Mouse (Mus musculus) urinary bladder, adult 2 months (tissue): ENCODE data around the gene Tanc1. TPM values are rescaled to one million over a fixed set of nuclear protein-coding genes. Genes with fewer than 3 reads are reported as not detected.
"Not testable (repeated sequence)": the region's sequence is repeated elsewhere in the genome, so short reads cannot be mapped to it uniquely, and the experiment has no call there.

ENCODE experiments used
- DNase-seq: peaks from one replicate; pipeline ENCODE4 v3.0.0; 2022; ENCODE audit warnings: low spot score
- polyA plus RNA-seq: library from polyadenylated mRNA; depleted of rRNA; stranded (reverse); fragments of >200 nt; gene quantifications from 2 replicates; pipeline ENCODE4 v1.2.3, GENCODE M21; 2012; rRNA removed

The Tanc1 gene
- polyA plus RNA-seq = 25.0 and 32.2 TPM in 2 replicates

DNA sequence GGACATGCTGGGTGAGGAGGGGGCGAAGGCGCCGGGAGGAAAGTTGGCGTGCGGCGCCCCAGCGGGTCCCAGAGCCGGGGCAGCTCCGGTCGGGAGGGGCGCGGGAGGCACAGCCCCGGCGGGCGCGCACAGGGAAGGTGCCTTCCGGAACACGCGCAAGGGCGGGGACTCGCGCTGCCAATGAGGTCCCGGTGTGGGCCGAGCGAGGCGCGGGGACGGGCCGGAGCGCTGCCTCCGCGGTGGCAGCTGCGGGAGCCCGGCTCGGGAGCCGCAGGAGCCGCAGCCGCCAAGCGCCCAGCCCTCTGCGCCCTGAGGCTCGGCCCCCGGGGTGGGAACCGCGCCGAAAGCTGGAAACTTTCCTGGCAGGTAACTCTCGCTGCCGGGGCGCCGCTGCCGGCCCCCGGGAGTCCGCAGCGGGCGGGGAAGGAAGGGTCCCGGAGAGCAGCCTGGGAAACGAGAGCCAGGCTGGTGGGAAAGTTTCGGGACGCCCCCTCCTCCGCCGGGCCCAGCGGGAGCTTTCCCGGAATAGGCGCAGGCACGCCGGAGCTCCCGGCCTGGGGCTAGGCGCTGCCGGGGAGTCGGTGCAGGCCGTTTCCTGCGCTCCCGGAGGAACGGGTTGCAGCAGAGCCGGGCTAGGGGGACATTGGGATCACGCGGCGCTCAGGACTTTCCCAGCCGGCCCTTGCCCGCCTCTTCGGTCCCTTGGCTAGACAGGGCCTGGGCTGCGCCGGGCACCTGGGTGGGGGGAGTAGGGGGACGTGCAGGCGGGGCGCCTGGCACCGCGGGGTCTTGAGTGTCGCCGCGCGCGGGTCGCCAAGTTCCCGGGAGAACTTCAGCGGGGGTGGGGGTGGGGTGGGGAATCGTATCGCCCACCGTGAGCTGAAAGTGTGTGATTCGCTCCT is at the start of gene Tanc1:
Gene Tanc1 (plus strand): TSS at position 212 of the 902 bp plus-strand sequence.
- DNase-seq = peak; percentile 85

DNA sequence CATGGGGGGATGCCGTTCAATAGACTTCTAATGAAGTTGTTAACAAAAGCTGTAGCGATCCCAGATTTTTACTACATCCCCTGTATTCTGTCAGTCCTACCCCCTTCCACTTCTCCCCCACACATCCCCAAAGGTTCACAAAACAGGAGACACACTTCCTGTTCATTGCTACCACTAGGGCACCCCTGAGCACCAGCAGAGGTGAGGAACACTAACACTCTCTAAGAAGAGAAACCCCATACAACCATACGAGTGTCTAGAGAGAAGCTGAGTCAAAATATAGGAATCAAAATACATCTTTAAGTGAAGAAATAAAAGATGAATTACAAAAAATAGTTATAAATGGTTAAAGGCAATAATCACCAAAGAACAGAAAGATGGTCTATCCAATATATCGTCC is 49.6 kb upstream of the Tanc1 start:
- DNase-seq = no peak

DNA sequence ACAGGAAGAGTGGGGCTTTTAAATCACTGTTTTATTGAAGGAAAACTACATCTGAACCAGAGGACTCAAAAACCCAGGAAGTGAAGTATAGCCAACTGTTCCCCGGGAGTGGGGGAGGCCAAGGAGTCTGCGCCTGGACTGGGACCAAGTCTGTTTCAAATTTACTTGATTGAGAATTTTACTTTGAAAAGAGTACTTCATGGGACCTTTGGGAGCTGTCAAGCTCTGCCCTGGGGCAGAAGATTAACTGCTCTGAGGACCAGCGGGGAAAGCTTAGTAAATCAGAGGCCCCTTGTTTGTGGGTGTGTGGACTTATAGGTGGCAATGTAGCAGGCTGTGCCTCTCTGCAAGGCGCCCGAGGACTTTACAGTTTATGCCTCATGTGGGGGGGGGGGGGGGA is 49.1 kb upstream of the Tanc1 start:
- DNase-seq = no peak

DNA sequence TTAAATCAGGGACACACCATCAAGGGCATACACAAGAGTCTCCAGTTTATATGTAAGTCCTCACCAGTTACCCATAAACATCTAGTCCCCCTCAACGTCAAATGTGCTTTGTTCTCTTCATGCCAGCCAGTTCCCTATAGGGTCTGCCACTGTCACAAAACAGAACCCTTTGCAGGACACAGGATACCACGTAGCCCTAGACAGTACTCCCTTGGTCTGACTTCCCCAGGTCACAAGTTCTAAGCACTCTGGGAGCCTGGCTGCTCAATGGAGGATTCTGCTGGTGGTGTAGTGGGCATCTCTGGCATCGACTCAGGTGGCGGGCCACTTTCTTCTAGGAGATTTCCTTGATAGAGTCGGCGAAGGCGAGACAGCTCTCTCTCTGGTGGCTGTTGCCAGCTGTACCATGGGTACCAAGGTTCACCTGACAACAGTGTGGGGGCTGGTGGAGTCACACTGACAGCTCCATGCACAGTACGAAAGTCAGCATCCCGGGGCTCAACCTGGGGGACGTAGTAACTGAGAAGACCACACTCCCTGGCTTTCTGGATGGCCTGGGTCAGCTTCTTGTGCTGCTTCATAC is 47.7 kb upstream of the Tanc1 start:
- DNase-seq = not testable (repeated sequence)

DNA sequence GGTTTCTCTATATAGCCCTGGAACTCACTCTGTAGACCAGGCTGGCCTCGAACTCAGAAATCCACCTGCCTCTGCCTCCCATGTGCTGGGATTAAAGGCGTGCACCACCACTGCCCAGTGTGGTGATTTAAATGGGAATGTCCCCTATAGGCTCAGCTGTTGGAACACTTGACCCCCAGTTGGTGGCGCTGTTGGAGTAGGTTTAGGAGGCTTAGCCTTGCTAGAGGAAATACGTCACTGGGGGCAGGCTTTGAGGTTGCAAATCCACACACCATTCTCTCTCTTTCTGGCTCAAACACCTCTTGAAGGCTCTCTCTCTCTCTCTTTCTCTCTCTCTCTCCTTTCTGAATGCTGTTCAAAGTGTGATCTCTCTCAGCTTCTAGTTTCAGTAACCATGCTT is 46.9 kb upstream of the Tanc1 start:
- DNase-seq = no peak

DNA sequence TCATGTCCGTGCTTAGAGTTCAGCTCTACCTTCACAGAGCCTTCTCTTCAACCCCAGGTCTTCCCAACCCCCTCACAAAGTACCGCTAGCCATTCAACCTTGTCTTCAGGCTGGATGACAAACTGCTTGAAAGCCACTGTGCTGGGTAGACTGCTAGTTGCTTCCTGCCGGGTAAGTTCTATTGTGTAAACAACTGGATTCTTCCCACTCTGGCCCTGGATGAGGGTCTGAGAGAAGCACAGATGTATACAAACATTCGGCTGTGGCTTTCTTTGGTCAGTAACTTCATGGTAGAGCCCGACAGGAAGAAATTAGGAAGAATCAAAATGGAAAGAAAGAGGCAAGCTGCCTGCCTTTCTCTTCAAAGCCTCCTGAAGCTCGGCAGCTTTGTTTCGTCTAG is 30.9 kb upstream of the Tanc1 start:
- DNase-seq = no peak

DNA sequence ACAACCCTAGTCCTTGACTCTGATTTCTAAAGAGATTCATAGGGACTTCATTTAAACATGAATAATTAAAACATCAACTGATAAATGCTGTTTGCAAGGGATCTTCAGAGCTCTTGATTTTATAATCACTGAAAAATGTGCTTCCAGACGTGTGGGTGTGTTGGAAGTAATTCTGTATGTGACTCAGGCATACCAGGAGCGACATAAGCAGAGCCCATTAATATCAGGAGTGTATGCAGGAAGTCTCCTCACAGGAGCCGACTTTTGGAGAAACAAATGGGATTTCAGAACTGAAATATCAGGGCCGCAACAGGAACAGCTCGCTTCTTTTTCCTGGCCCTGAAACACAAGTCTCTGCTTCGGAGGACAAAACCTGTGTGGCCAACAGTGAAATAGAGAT is 27.9 kb upstream of the Tanc1 start:
- DNase-seq = no peak

DNA sequence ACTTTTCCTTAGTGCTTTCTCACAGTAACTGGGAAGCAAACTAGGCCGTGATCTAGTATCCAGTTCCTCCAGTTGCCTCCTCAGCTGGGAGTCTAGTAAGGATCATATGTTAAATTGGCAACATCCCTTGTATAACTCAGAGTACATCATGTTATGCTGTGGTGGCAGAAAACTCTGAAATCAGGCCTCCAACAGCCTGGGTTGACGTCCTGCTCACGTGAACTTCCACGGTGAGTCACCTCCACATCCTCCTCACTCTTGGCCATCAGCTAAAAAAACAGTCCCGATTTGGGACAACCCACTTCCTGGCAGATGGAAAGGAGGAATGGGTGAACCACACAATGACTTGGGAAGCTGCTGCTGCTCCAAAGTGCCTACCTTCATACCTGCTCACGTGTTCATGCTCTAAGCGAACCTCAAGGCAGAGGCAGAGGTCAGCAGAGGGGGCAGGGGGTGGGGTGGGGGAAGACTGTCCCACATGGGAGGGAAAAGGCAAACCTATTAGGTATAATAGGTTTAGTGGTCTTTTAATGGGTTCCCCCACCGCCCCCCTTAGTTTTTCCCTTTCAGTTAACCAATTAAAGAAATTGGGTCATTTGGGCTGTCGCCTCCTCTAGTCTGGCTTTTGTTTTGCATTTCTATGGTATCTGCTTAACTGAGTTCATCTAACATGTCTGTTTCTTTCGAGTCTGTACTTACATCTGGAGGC is 24.3 kb upstream of the Tanc1 start:
- no peak for DNase-seq

DNA sequence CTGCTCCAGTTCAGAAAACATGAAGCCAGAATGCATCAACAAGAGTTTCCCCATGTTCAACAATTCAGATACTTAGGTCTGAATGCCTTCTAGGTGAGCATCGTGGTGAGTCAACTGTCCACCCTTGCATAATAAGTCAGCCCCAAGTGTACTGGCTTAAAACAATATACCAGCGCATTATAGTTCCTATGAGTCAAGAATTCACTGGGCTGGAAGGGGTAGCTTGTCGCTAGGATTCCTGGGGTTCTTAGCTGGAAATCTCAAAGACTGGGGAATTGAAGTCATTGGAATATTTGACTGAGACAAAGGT is 23.8 kb upstream of the Tanc1 start:
- no peak for DNase-seq

DNA sequence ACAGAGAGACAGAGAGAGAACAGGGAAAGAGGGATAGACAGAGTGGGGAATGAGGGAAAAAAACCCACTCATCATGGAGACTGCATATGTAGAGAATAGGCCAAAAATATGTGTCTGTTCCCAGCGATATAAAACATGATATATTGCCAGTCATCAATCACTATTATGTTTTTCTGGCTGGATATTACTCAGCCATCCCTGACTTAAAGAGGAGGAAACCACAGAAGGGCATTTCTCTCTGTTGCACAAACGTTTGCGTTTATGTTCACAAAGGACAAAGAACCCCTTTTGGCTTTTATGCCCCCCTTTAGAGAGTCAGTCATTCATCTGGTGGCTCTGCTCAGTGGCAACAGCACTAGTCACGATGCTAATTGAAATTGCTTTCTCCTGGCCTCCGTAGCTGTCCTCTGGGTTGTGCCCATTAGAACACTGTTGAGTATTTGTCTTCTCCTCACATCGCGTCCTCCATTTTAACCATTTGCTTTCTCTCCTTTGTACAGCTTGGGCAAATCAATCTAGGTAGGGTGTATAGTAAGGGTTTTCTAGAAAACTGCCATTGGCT is 18.4 kb upstream of the Tanc1 start:
- DNase-seq = no peak

DNA sequence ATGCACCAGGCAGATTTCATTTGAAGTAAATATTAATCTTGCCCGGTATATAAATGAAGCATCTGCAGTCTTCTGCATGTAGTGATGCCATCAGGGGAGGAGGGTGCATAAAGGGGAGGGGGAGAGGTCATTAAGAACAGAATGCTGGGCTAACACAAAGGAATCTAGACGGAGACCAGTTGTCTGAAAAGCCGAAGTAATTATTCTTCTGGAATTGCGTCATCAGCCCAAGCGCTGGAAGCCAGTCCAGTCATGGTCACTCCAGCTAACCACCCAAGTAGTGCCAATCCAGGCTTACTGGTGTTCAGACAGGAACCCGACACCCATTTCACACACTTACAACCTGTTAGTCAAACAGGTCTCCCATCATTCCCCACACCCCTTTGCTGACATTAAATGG is 17.7 kb upstream of the Tanc1 start:
- DNase-seq = no peak

DNA sequence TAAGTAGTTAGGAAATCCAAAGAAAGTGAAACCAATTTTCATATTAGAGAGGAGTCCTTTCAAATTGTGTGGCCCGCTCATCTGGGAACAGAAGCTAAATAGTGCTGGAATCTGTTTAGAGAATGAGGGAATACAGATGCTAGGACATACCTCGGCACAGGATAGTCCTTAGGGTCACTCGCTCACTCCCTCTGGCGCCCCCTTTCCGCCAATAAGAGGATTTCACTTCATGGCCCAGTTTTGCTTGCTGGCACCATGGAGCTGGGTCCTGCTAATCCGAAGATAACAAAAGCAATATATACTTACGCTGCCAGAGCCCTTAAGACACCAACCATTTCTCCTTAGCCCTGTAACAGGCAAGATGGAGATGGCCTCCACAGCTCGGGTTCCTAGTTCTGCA is 15.3 kb upstream of the Tanc1 start:
- no peak for DNase-seq

DNA sequence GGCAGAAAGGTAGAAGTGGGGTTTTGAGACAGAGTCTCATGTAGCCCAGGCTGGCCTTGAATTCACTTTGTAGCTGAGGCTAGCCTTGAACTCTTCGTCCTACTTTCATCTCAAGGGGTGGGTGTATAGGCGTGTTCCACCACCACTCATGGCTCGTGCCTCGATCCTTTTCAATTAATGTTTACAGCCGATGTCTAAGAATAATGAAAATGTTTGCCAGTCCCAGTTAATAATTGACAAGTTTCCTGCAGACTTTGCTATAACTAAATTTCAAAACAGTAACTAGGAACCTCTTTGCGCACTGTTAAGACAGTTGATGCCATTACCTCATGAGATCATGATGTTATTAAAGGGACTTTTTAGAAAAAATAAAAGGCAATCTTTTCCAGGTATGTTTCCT is 13.6 kb upstream of the Tanc1 start:
- no peak for DNase-seq

DNA sequence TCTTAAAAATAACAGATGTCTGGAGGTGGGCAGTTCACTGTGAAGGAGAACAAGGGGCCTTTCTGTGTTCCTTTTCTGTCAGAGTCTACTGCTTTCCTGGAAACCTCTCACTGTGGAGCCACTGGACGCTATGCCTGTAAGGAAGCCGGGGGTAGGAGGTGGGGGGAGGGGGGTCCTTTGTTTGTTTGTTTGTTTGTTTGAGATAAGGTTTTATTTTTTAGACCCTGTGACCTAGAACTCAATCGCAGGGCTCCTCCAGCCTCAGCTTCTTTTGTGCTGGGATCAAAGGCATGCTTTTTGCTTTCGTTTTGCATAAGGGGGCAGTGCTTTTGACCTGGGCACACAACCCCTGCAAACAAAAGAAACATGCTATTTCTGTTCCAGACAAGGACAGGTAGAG is 12.9 kb upstream of the Tanc1 start:
- DNase-seq = no peak

DNA sequence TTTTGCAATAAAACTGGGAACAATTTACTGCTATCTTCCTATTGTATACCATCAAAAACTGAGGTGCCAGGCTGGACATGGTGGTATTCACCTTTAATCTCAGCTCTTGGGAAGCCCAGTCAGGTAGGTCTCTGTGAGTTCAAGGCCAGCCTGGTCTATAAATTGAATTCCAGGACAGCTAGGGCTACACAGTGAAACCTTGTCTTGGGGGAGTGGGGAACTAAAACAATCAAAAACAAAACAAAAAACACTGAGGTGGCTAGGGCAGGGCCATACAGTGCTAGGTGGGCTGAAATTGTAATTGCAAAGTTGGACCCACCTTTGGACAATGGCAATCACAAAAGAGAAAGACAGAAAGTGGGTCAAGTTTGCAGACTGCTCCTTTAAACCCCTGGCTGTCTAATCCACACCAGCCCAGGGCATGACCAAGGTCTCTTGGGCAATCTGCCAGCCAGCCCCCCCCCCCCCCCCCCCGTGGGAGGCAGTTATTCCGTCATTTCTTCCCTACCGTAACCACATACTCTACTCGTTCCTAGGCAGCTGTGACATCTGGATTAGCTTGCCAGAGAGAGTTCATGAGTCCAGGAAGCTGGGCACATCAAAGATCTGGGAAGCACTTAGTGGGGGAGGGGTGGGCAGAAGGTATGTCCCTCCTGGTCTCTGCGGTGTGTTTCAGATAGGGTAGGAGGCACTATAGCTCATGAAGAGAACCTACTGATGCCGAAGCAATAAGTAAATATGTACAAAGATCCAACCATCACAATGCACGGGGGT is 12.3 kb upstream of the Tanc1 start:
- no peak for DNase-seq

DNA sequence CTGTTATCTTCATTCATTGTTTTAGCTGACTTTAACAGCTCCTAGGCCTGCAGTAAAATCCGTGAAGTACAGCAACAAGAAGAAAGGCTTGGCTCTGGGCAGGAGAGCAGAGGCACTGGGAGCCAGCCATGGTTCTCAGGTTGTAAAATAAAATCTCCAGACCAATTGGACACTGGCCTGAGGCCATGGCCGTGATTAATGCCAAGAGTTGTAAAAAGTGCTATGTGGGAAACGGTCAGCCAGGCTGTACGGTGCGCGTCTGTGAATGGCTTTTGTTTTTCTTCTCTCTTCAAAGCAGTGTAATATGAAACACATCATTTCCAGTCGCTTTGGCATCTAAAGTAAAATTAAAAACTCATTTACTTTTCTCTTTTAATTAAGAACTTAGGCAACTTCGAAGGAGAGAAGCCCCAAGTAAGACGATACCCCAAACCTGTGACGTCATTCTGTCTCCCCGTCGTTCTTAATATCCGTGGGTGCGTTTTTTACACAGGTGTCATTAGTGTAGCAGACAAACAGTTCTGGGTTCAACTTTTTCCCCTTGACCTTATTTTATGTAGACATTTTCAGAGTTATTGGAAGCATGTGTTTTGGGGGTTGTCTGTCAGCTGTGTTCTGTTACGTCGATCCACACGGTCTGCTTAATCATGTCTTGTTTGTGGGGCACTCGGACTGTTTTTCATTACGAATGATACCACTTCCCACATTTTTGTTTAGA is 11.6 kb upstream of the Tanc1 start:
- peak; percentile 24 for DNase-seq

DNA sequence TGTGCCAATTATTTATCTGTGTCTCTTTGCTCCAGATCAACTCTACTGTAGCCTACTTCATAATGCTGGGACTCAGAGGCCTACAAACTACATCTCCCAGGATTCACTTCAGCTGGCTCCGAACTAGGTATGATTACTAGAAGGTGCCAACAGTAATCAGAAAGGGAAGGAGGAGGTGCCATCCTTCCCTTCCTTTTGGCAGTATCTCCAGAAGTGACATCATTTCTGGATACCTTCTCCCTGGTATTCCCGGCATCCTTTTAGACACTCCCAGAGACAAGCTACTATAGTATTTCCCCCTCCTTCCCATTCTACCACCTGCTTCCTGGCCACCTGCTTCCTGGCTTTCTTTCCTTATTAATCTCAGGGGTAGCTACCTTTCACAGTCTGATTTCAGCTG is 10.9 kb upstream of the Tanc1 start:
- no peak for DNase-seq

DNA sequence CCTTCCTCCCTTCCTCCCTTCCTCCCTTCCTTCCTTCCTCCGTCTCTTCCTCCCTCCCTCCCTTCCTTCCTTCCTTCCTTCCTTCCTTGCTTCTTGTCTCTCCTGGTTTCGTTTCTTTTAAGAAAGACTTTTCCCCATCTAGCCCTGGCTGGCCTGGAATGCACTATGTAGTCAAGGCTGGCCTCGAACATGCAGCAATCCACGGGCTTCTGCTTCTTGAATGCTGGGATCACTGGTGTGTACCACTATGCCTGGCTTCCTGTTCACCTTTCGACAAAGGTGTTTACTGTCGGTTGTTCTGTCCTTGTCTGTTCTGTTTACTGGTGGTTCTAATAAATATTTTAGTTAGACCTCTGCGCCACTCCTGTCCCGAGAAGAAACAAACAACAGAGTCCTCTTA is 10.4 kb upstream of the Tanc1 start:
- DNase-seq = no peak

DNA sequence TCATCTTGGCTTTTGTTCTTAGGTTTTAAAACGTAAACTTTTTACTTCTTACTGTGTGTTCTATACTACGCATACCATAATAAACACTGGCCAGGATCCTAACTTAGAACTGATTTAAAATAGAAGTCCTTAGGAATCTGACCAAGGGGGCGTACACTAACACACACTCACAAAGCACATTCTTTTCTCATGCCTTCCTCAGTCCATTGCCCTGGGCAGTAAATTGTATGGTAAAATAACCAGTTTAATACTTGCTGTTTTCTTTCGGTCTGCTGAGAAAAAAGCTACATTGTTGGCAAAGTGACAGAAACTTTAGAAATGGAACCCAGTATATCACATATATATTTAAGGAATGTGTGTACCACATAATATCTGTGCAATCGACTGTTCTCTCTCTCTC is 2.9 kb upstream of the Tanc1 start:
- no peak for DNase-seq

DNA sequence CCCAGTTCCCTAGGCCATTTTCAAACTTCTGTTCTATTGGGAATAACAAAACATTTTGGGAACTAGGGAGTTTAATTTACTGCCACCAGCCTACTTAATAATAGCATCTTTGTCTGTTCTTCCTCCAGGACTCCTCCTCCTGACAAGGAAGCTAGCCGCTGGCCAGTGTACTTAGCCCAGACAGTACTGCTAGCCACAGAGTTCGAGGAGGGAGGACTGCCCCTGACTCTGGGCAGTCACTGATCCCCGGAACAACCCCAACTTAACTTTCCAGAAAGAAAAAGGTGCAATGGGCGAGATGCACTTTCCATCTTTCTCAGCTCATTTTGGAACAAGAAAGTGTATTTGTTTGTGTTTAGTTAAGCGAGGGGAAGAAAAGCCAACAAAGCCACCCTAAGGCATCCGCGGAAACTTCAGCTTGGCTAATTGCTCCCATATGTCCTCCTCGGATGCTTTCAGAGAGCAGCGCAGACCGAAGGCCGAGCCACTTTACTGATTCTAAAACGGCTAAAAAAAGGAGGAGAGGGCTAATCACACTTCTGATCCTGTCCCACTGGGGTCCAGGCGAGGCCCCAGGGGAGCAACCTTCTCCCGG is 529 bp upstream of the Tanc1 start:
- DNase-seq = no peak
